Mouse (Mus musculus) left cerebral cortex, adult 9 months (tissue): ENCODE measurements around the gene Olig2.
A peak's percentile ranks its signal among the peaks of the same experiment; 100 is the strongest.

ENCODE experiments used
- DNase-seq, 2 experiments: peaks; one replicate each; pipeline ENCODE4 v3.0.0; 2022; ENCODE audit warnings: low spot score in 2 of 2

The Olig2 gene

DNA sequence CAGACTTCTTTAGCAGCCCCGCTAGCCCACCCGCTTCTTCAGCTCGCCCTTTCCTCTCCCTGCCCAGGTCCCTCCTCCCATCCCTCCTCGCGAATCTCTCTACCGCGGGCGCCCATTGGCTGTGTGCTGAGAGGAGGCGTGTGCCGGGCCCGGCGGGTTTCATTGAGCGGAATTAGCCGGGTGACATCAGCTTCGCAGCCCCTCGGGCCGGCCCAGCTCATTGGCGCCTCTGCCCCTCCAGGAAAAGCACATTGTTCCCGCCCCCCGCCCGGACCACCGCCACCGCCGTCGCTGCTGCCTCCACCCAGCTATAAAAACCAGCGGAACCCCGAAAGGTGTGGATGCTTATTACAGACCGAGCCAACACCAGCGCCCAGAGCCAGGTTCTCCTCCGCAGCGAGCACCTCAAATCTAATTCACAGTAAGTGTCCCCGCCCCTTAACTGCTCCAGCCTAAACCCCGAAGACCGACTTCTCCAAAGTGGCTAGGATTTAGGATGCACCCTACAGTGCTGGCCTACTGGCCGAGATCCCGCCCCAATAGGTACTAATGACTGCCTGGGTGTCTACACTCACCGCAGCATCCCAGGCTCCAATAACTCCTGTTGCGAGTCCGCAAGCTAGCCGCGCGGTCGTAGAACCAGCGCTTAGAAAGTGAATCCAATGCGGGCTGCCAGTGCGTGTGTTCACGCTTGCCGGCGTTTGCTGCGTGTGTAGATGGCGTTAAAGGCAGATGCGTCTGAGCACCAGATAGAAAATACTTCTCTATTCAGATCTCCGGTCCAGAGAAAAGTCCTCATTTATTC, at the start of gene Olig2:
Gene Olig2 (plus strand): TSS at position 225 of the 805 bp plus-strand sequence.
- DNase-seq = no peak

DNA sequence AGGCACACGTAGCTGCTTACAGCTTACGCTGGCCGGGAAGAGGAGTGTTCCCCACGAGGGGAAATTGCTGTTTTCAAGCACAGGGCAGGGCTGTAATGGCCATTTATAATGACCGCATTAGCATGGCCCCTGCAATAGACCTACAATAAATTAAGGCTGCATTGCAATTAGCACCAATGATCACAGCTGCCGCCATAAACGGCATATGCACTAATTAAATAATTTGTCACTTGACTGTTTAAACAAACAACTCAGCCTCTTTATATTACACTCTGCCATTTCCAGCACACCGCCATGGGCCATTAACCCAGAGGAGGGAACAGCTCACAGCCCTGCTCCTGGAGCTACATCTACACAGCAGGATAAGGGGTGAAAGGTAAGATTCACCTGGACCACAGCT, 49.4 kb upstream of the Olig2 start:
- DNase-seq = no peak

DNA sequence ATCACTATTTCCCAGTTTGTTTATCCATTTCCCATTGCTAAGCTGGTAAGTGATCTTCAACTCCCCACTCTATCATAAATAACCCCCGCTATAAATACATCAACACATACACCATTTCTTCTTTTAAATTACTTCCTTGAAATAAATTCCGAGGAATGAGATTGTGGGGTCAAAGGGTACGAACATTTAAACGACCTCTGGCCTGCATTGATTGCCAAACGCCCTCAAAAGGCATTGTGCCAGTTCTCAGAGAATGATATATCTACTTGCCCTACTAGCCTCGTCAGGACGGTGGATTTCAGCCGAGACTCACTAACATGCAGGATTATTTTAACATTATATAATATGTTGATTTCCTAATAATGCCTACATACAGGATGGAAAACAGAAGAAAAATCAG, 38.2 kb upstream of the Olig2 start:
- no peak for DNase-seq

DNA sequence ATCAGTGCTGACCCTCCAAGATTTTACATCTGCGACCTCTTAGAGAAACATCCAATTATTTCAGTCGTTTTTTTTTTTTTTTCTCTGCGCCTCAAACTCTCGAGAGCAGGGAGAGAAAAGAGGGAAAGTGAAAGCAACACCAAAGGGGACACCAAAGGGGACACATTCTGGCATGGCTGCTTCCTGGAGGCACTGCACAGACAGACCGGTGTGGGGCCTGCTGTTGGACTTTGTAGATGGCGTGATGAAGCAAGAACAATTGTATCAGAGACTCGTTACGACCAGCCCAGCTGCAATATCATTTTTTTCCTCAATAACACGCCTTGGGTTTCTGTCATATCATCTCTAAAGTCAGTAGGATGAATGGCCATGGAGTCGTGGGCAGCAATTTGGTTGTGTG, 37.6 kb upstream of the Olig2 start:
- DNase-seq = no peak

DNA sequence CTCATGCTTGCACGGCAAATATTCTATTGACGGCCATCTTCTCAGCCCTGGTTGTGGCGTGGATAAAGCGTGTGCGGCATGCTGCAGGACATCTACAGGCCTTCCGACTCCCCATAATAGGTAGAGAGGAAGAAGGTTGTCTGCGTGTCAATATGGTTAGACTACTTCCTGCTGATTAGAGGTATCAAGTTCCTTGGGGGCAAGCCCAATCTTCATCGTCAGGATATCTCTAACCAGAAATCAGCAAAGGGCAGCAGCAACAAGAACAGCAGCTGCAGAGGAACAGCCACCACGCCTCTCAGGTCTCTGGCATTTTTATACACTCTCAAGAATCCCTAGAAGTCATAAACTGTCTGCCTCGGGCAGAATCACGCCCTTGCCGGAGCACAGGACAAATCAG, 37.0 kb upstream of the Olig2 start:
- no peak for DNase-seq

DNA sequence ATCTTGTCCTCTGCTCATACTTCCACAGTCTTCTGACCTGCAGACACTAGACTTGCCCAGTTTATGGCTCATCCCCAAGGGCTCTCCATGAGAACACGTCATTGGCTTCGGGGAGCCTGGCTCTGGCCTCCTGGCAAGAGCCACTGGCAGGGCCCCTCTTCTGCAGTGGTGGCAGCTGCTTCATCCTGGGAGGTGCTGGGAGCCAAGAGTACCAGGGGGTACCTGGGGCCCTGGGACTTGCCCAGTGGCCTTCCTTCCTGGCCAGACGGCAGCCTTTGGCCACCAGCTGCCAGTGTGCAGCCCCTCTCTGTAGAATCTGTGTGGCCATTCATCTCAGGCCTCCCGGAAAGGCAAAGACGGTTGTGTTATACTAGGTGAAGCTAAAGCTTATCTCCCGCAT, 34.0 kb upstream of the Olig2 start:
- DNase-seq = no peak

DNA sequence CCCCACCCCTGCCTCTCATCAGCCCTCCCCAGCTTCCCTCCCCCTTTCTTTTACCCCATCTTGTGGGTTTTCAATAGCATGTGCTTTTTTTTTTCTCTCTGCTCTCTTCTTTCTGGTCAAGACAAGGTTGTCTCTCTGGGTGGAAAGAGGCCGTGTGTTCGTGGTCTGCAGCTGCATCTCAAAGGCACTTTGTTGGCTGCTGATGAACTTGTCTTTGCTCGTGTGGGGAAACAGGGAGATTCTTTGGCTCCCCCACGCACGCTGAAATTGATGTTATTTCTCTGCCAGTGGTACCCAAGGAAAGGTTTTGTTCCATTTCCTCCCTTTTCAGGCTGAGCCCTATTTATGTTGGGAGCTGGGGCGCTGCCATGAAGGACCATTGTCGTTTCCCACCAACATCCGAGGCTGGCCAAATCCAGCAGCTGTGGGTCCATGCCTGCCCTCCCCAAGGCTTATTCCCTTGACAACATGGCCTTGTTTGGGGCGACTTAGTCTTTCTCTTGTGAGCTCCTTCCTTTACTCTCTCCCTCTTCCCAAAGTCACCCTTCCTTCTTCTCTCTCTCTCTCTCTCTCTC, 33.5 kb upstream of the Olig2 start:
- peak in 1 of 2 experiments; percentile 37 for DNase-seq

DNA sequence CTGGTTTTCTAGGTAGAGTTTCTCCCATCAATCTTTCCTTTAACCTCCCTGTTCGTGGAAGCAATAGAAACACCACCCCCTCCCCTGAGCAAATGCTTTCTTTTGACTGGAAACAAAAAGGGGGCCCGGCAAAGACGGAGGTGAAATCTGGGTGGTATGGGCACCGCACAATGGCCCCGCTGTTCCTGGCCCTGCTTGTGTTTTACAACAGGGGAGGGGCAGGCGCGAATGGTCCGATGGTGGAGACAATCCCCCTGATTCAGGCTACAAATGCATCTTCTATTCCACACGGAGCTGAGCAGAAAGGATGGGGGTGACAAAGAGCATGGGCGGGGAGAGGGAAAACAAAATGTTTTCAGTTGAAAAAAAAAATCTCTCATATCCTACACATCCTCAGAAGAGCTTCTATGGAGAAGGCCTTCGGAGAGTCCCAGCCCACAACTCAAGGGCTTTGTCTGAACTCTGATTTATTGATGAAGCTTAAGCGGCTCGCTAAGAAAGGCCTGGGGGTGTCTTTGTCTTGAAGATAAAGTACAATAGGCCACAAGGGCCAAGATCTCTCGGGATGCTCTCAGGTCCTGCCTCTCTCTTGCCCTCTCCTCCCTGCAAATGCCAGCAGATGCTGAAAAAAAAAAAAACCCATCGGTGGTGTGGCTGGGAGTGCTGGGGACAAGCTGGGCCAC, 32.4 kb upstream of the Olig2 start:
- peak in 1 of 2 experiments; percentile 23 for DNase-seq

DNA sequence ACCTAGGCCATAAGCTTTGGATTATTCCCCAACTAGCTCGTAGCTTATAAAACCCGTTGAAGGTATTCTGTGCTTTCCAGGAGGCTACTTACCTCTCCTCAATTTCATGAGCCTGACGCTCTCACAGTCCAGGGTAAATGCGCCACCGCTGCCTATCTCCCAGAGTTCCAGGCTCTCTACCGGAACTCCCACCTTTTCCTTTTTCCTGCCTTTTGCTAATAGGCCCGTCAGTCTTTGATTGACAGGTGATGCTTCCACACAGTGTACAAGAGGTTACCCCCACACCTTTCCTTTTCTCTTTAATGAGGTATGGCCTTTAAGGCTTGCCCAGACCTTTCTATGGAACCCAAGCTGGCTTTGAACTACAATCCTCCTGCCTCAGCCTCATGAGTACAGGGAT, 25.4 kb upstream of the Olig2 start:
- DNase-seq = no peak

DNA sequence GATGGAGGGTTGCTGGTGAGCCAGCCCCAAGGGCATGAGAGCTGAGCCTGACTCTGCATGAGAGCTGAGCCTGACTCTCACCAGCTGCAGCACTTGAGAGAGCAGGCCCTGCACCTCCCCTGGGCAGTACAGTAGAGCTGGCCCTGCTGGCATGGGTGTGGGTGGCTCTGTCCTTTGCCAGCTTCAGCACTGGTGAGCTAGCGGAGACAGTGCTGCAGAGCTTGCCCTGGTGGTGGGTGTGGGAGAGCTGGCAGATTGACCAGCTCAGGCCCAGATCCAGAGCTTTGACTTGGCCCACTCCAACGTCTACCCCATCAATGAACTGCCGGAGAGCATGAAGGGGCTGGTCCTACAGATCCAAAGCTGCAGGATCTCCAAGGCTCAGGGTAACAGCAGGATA, 22.3 kb upstream of the Olig2 start:
- no peak for DNase-seq

DNA sequence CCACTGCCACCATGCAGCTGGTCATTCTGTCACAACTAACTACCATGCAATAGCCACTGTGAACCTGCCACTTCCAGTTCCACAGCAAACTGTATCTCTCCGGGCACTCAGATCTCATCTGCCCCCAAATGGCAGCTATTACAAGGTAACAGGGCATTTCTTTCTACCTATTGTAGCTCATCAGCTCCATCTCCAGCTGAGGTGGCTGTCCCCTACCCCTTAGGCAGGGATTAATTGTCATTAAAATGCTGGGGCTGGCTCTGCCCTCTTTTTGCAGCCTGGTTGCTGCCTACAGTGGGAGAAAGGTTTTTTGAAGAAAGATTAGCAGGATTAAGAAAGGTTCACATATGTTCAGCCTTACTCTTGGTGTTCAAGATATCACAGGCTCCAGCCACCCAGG, 18.9 kb upstream of the Olig2 start:
- no peak for DNase-seq

DNA sequence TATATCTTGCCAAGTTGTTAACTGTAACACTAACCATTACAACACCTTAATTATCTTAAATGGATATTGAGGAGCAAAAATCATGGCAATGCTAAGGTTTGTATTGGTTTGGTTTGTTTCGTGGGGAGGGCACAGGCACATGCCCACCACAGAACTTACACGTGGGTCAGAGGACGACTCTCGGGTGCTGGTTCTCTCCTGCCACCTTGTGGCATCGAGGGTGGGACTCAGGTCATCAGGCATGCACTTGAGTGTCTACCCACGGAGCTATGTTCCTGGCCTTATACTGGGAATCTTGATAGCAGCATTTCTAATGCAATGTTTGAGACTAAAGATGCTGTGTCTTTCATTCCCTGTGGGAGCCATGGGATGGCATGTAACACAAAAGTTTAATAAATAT, 8.2 kb upstream of the Olig2 start:
- DNase-seq = no peak

DNA sequence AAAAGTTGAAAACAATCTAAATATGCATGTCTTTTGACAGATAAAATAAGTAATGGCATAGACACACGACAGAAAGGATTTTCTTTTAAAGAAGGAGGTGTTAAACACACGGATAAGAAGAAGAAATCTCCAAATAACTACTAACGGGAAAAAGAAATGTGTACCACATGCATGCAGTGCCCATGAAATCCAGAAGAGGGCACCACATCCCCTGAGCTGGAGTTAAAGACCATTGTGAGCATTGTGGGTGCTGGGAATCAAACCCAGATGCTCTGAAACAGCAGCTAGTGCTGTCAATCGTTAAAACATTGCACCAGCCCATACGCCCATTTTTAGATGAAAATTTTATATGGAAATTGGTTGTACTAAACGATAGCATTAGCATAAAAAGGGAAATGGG, 7.3 kb upstream of the Olig2 start:
- DNase-seq = no peak

DNA sequence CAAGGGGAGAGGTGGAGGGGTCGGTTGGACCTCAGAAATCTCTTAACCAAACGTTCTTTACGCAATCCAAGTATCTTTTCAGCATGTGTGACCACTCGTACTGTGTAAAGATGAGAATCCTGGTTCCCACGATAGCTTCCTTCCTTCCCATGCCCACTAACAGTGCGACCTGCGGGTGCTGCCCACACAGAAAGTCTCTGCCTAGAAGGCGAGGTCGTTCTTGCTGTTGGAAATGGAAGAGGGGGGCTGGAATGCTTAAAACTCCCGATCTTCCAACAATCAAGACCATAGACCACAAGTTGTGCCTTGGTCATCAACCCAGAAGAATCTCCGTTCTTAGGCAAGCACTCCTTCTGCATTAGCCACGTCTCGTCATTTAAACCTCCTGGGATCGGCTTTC, 6.0 kb upstream of the Olig2 start:
- DNase-seq = no peak

DNA sequence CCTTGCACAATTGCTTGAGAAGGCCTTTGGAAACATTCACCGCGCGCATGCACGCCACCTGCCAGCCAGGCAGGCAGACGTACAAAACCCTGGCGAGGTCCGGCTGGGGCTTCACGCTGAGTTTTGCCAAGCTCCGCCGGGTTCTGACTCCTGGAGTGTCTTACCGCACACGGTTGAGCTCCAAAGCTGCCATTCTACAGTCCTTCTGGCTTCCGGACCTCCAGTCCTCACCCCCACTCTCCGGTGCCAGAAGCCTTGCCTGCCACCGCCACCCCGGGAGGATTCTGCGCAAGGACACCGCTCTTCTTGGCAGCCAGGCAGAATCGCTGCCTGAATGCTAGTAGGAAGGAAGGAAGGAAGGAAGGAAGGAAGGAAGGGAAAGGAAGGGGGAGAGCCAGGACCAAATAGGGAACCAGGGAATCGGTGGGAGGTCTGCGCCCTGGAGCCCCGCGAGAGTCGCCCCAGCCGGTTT, 3.0 kb upstream of the Olig2 start:
- DNase-seq = no peak

DNA sequence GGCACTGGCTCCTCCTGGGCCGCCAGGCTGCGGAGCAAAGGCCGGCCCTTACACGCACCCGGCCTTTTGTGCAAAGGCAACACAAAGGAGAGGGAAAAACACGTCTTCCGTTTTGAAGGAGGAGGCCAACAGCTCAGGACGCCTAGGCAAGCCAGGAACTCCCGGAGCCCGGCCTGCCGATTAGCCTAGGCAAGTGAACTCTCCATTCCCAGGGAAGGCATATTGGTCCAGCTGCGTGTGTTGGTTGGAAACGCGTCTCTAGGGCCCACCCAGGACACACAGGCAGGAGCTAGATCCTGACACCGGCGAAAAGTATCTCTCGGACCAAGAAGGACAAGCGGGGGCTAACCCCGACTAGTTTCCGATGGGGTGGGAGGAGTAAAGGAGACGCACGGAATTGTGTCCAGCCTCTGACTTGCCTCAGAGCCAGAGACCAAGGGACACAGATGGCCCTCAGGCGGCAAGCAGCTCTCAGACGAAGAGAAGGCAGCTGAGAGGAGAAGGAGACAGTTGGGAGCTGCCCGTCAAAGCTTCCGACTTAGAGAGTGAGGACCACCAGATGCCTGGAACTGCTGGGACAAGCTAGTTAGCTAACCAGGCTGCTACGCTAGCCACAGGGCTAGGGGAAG, 2.5 kb upstream of the Olig2 start:
- DNase-seq = no peak

DNA sequence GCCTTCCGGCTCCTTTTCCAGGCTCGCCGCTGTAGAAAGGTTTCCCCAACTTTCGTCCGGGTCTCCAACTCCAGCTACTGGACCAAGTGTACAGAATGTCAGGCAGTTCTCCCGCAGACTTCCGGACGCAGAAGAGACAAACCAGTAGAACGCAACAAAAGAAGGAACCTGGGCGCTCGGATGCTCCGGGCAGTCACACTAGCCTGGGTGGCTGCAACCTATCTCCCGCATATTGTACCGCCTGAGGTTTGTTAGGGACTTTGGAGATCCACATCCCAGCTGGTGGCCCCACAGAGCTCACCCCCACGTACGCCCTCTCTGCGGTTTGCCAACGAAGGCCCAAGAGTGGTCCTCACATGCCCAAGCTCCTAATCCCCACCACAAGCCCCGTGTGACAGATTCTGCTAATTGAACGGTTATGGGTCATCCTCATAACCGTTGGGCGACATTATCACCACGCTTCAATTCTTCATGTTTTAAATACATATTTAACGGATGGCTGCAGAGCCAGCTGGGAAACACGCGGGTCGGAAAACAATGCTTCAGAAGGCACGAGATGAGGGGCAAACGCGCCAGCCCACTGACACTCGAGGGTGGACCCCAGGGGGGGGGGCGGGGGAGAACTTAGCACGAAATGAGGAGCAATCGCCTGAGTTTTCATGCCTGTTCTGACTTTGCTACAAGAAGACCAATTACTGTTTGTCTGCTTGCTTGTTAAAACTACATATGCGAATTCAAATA, 1.8 kb upstream of the Olig2 start:
- DNase-seq = no peak

DNA sequence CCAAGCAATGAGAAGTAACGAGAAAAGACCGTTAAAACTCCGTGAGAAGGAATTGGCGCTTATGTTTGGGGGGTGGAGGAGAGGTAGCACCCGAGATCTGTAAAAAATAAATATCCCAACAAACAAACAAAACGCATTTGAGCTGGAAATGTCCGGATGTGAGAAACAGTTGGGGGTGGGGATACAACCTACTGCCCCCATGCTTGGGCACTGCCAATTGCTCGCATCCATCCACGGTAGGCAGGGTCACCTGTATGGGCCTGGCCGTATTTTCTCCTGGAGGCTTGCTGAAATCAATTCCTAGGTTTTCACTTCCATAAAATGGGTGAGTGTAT, 1.2 kb upstream of the Olig2 start:
- DNase-seq = no peak

DNA sequence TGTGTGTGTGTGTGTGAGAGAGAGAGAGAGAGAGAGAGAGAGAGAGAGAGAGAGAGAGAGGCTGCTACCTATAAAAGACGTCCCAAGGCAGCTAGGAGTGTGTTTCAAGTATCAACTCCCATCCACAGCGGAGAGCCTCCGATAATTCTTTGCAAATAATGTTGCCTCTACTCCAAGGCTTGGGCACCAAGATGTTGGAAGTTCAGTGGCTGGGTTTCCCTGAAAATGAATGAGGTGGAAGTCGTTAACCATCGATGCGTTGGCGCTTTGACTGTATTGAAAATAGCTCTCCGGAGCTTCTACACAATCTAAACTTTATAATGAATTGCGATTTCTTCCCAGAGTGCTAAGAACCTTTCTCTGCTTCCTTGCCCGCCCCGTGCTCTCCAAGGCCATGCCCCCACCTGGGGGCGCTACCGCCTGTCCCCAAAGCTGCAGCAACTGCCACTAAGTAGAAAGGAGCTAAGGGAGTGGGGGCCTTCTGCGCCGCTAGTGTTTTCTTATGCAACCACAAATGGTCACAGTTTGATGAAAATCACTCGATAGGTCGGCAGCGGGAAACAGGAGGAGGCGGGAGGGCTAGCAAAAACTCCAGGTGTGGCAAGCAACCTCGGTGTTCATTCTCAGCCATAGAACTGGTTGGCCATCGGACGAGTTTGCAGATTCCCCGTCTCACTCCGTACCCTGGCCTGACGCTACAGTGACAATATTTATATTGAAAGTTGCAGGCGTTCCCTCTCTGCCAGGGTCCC, 600 bp upstream of the Olig2 start:
- no peak for DNase-seq

DNA sequence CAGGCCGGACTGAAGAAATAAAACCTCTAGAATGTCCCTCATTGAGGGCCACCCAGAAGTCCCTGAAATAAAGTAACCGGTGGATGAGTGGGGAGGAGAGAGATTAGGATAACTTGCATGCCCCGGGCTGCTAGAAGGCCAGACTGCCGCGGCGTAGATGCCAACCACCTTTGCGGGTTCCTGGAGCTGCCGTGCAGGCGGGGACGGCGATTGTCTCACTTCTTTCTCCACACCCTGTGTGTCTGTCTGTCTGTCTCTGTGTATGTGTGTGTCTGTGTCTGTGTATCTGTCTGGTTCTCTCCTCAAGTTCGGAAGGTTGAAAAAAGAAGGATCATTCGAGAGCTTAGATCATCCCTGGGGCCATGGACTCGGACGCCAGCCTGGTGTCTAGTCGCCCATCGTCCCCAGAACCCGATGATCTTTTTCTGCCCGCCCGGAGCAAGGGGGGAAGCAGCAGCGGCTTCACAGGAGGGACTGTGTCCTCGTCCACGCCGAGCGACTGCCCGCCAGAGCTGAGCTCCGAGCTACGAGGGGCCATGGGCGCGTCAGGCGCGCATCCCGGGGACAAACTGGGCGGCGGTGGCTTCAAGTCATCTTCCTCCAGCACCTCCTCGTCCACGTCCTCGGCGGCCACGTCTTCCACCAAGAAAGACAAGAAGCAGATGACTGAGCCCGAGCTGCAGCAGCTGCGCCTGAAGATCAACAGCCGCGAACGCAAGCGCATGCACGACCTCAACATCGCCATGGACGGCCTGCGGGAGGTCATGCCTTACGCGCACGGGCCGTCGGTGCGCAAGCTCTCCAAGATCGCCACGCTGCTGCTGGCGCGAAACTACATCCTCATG, 1.0 kb downstream of the Olig2 start:
- DNase-seq = no peak
